Mouse (Mus musculus) forebrain, embryonic 14.5 days (tissue): ENCODE results near the gene Mettl27. TPM values are rescaled to one million over a fixed set of nuclear protein-coding genes. Genes with fewer than 3 reads are reported as not detected.
A peak's percentile ranks its signal among the peaks of the same experiment; 100 is the strongest.
"Not testable (repeated sequence)": the region's sequence is repeated elsewhere in the genome, so short reads cannot be mapped to it uniquely, and the experiment has no call there.

Source experiments
- ATAC-seq: fragments of 200-750 bp; cut with Nextera tagmentation; 2 replicates; pipeline ENCODE4 v1.8.0; 2017; ENCODE audit warnings: mild to moderate bottlenecking, moderate library complexity
- DNase-seq: peaks from one replicate; pipeline ENCODE4 v3.0.0-alpha.2; 2015; ENCODE audit warnings: low spot score
- H3K27ac ChIP-seq: fragments of 300-500 bp; sonication (generic); 2 replicates; pipeline ENCODE4 v1.5.1; 2014; ENCODE audit warnings: low read depth, mild to moderate bottlenecking, control low read depth, low read length, moderate library complexity
- H3K27me3 ChIP-seq: fragments of 300-500 bp; sonication (generic); replicated peaks from 2 replicates; pipeline ENCODE4 v1.6.1; 2014; ENCODE audit warnings: low read length, control low read depth, mixed read lengths; ENCODE audit not compliant: control insufficient read depth, insufficient read depth
- H3K36me3 ChIP-seq: fragments of 300-500 bp; sonication (generic); 2 replicates; pipeline ENCODE4 v1.6.1; 2014; ENCODE audit warnings: low read length, control low read depth; ENCODE audit not compliant: control insufficient read depth, insufficient read depth
- H3K4me1 ChIP-seq: fragments of 300-500 bp; sonication (generic); 2 replicates; pipeline ENCODE4 v1.6.1; 2014; ENCODE audit warnings: antibody characterized with exemption, low read length, control low read depth; ENCODE audit not compliant: control insufficient read depth, insufficient read depth
- H3K4me2 ChIP-seq: fragments of 300-500 bp; sonication (generic); 2 replicates; pipeline ENCODE4 v1.6.1; 2014; ENCODE audit warnings: mild to moderate bottlenecking, control low read depth, low read length
- H3K4me3 ChIP-seq: fragments of 300-500 bp; sonication (generic); 2 replicates; pipeline ENCODE4 v1.5.1; 2014; ENCODE audit warnings: low read depth, low read length, control low read depth
- H3K9ac ChIP-seq: fragments of 300-500 bp; sonication (generic); 2 replicates; pipeline ENCODE4 v1.6.1; 2014; ENCODE audit warnings: mild to moderate bottlenecking, low read length, control low read depth, moderate library complexity
- H3K9me3 ChIP-seq: fragments of 300-500 bp; sonication (generic); replicated peaks from 2 replicates; pipeline ENCODE4 v1.6.1; 2016; ENCODE audit warnings: low read length, control low read depth, mixed read lengths; ENCODE audit not compliant: control insufficient read depth
- WGBS: fragments of 180-500 bp; shearing (Covaris S2); extraction: QIAGEN DNeasy Blood & Tissue Kit; methylation state at CpG from one replicate; pipeline ENCODE4 v1.1.7; 2014; 5-methylcytosine and 5-hydroxymethylcytosine counted together
- polyA plus RNA-seq: library from polyadenylated mRNA; unstranded; fragments of >200 nt; fragmentation: Nextera tagmentation; extraction: Ambion mirVana; gene quantifications from 2 replicates; pipeline ENCODE4 v1.2.1, GENCODE M21; 2014

Mettl27 gene
- polyA plus RNA-seq, 1 experiment from 2014 or later: 9.4 TPM

DNA sequence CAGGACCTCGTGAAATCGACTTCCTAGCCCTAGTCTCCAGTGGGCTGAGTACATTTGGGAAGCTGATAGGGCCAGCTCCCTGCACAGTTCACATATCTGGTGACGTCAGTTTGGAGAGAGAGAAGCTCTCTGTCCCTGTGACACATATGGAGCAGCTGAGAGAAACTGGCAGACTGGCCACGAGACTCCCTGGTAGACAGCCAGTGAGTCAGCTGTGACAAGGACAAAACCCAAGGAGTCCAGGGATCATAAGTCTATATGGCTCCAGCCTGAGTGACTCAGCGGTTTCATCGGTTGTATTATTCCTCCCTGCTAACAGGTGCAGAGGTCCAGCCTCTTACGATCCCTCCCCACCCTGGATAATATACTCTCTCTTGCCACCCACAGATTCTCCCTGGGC lies 26.9 kb downstream of the Mettl27 start:
- no peak for DNase-seq
- Histone ChIP-seq H3K9me3 (no peaks in the 10 kb centered on the region), H3K4me2 (no peak overlapping the region), H3K27ac (no peak overlapping the region), H3K9ac (no peak overlapping the region), H3K27me3 (no peaks in the 10 kb centered on the region), H3K4me3 (no peak overlapping the region), H3K36me3 (no peaks in the 10 kb centered on the region), H3K4me1 (no peaks in the 10 kb centered on the region)
- no peak for ATAC-seq
- WGBS: 76% methylated on average over 7 of the region's 7 CpGs

DNA sequence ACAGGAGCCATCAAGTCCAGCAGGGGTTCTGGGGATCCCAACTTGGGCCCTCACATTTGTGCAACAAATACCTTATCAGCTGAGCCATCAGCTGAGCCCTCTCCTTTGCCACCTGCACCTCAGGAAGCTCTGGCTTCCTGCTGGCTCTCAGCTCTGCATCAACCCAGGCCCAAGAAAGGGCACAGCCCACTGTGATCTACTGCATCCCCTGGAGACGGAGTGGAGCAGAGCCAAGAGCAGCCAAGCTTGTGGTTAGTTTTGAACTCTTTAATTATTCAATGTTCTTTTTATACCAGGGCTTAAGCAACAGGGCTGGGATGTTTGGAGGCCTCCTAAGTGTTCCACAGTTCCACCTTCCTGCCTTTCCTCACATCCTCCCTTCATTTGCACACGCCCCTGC lies 28.3 kb downstream of the Mettl27 start:
- no peak overlapping the region for H3K4me2 ChIP-seq
- H3K9me3 ChIP-seq: no peaks in the 10 kb centered on the region
- WGBS: 69% methylated on average over 2 of the region's 2 CpGs
- H3K27ac ChIP-seq: no peak overlapping the region
- no peaks in the 10 kb centered on the region for H3K27me3 ChIP-seq
- no peaks in the 10 kb centered on the region for H3K4me1 ChIP-seq
- no peak overlapping the region for H3K9ac ChIP-seq
- DNase-seq: no peak
- no peak for ATAC-seq
- no peaks in the 10 kb centered on the region for H3K36me3 ChIP-seq
- no peak overlapping the region for H3K4me3 ChIP-seq

DNA sequence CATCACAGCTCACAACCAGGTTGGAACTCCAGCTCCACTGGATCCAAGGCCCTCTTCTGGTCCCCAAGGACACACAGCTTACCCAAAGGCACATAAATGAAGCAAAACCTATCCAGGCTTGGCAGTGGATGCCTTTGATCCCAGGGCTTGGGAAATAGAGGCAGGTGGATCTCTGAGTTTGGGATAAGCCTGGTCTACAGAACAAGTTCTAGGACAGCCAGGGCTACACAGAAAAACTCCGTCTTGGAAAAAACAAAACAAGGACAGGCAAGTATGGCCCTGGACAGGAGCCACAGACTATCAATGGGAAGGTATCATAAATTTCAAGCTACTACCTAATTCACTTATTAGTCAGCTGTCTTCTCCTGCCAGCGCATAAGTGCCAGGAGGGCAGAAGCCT lies 29.4 kb downstream of the Mettl27 start:
- H3K9ac ChIP-seq: no peak overlapping the region
- no peak overlapping the region for H3K4me2 ChIP-seq
- no peaks in the 10 kb centered on the region for H3K36me3 ChIP-seq
- ATAC-seq (no peak), DNase-seq (no peak)
- 98% methylated on average over 2 of the region's 2 CpGs for WGBS
- peaks cover 4% of the 10 kb centered on the region; the same call in 1 of the 2 replicates for H3K4me1 ChIP-seq
- H3K9me3 ChIP-seq: no peaks in the 10 kb centered on the region
- H3K4me3 ChIP-seq: no peak overlapping the region
- H3K27ac ChIP-seq: no peak overlapping the region
- H3K27me3 ChIP-seq: no peaks in the 10 kb centered on the region

DNA sequence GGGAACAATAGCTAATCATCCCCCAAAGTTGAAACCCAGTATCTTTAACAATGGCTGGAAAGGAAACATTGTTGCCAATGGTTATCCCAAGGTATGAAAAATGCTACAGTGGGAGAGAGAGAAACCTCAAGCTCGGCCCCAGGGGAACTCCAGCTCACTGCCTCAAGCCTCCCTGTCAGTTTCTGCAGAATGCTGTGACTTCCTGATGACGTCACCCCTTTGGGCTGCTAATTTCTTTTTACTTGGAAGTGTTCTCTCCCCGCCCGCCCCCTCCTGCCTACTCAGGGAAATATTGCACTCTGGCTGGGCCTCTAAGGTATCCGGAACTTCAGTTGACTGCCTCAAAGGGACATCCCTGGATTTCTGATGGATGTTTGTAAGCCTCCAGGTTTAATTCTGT lies 31.4 kb downstream of the Mettl27 start:
- H3K36me3 ChIP-seq: no peaks in the 10 kb centered on the region
- no peaks in the 10 kb centered on the region for H3K27me3 ChIP-seq
- H3K4me2 ChIP-seq: no peak overlapping the region
- 27% methylated on average over 5 of the region's 5 CpGs for WGBS
- DNase-seq: peak; percentile 30
- no peak for ATAC-seq
- H3K9me3 ChIP-seq: no peaks in the 10 kb centered on the region
- peaks cover 4% of the 10 kb centered on the region; the same call in 1 of the 2 replicates for H3K4me1 ChIP-seq
- H3K9ac ChIP-seq: no peak overlapping the region
- H3K4me3 ChIP-seq: no peak overlapping the region
- no peak overlapping the region for H3K27ac ChIP-seq

DNA sequence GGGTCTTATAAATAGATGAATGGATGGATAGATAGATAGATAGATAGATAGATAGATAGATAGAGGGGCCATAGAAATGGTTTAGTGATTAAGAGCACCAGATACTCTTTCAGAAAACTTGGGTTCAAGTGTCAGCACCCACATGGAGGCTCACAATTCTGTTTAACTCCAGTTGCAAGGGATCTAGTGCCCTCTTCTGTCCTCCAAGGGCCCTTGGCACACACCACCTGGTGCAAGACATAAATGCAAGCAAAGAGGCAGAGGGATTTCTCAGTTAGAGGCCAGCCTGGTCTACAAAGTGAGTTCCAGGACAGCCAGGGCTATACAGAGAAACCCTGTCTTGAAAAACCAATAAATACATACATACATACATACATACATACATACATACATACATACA lies 32.5 kb downstream of the Mettl27 start:
- not testable (repeated sequence) for H3K27me3 ChIP-seq, H3K4me2 ChIP-seq, DNase-seq, H3K4me1 ChIP-seq, H3K9me3 ChIP-seq, H3K36me3 ChIP-seq, ATAC-seq, H3K4me3 ChIP-seq, H3K27ac ChIP-seq, H3K9ac ChIP-seq

DNA sequence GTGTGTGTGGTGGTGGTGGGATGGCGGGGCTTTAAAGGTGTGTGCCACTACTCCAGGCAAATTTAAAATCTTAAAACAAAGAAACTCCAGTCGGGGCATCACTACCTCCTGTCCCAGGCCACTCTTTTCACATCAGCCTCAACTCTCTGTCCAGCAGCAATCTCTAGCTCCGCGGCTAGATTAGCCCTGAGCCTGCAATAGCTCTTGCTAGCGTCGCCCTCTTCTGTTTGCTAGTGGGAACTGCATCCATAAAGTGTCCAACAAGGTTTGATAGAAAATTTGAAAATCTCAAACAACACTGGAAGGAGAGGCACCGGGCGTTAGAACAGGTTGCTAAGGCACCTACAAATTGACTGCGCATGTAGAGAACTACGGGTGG lies 33.3 kb downstream of the Mettl27 start:
- 4% methylated on average over 10 of the region's 10 CpGs for WGBS
- ATAC-seq: 0 out of 2 replicates have a peak, but pooled peaks have one; percentile 50
- H3K4me3 ChIP-seq: no peak overlapping the region

DNA sequence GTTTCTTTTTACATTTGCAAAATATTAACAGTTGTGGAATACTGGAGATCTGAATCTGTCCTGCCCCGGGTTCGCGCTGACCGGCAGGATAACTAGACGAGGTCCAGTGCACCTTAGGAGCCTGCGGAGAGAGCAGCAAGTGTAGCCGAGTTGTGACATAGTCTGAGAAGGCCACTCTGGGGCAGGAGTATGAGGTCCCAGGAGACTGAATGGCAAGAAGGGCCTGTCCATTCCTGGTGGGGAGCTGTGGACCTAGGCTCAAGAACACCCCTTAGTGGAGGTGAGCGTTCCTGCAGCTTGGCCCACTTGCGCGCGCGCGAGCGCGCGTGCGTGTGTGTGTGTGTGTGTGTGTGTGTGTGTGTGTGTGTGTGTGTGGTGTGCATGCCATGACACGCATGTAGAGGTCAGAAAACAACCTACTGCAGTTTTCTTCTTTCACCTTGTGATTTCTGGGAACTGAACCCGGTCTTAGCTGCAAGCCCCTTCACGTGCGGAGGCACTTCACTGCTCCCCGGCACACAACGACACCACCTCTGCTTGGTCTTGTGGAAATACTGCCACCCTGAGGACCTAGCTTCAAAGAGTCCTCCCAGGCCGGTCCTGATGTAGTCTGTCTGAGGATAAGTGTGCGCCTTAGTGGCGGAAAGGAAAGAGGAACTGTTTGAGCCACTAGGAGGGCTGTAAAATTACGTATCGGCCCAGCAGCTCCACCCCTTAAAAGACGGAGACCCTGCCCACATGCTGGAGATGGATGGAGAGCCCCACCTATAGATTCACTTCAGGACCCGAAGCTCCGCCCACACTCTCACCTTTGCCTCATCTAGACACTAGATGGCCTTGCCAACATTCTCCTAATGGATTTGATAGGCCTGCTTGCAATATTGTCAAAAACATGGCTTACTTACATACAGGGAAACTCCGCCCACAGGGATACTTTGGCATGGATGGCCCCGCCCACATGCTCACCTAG lies 34.0 kb downstream of the Mettl27 start:
- H3K36me3 ChIP-seq: no peaks in the 10 kb centered on the region
- peak overlapping the region; percentile 13 for H3K9ac ChIP-seq
- H3K27me3 ChIP-seq: no peaks in the 10 kb centered on the region
- WGBS: 3% methylated on average over 32 of the region's 33 CpGs
- peaks cover 4% of the 10 kb centered on the region; the same call in 1 of the 2 replicates for H3K4me1 ChIP-seq
- H3K27ac ChIP-seq: no peak overlapping the region
- ATAC-seq (peak; percentile 58; the same call in 1 of the 2 replicates), DNase-seq (peak; percentile 41)
- H3K4me3 ChIP-seq: no peak overlapping the region
- H3K4me2 ChIP-seq: peak overlapping the region; percentile 41
- H3K9me3 ChIP-seq: no peaks in the 10 kb centered on the region

More for the DNA sequence above, 33.3 kb downstream of the Mettl27 start:
- no peaks in the 10 kb centered on the region for H3K27me3 ChIP-seq
- H3K4me1 ChIP-seq: peaks cover 4% of the 10 kb centered on the region; the same call in 1 of the 2 replicates
- H3K9ac ChIP-seq: 0 out of 2 replicates have a peak overlapping the region, but pooled peaks have one; percentile 13
- DNase-seq: peak; percentile 88
- peak overlapping the region; percentile 41 for H3K4me2 ChIP-seq
- no peaks in the 10 kb centered on the region for H3K36me3 ChIP-seq
- H3K27ac ChIP-seq: no peak overlapping the region
- no peaks in the 10 kb centered on the region for H3K9me3 ChIP-seq

DNA sequence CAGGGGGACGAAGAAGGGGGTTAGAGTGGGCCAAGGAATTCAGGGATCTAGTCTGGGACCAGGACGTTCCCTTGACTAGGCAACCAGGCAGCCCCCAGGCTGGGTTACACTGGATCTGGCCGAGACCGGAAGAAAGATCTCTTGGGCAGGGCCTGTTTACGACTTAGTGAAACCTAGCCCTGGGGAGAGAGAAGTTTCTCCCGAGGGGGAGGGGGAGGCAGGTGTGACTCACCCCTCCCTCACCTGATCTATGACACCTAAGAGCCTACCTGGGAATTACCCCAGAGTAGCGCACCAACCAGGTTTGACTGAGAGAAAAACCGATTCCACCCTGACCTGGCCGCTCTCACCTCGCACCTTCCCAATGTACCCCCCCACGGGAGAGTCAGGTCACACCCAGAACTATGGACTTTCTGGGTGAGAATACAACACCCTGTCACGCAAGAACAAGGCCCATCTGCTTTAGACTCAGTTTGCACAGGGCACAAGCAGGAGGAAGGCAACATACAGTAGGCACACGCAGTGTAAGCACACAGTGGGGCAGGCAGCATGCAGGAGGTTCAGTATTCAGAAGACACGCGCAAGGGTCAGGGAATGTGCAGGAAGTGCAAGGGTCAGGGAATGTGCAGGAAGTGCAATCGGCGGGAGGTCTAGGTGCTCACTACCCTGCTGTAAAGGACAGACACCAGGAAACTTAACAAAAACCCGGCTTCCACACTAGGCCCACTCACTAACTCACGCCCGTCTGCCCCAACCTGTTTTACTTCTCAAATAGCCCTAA lies 35.2 kb downstream of the Mettl27 start:
- peaks cover 4% of the 10 kb centered on the region; the same call in 1 of the 2 replicates for H3K4me1 ChIP-seq
- H3K27ac ChIP-seq: no peak overlapping the region
- ATAC-seq (no peak), DNase-seq (no peak)
- no peaks in the 10 kb centered on the region for H3K36me3 ChIP-seq
- 79% methylated on average over 20 of the region's 20 CpGs for WGBS
- no peak overlapping the region for H3K4me2 ChIP-seq
- no peaks in the 10 kb centered on the region for H3K27me3 ChIP-seq
- H3K9ac ChIP-seq: no peak overlapping the region
- no peaks in the 10 kb centered on the region for H3K9me3 ChIP-seq
- no peak overlapping the region for H3K4me3 ChIP-seq
